Mouse (Mus musculus) ES-E14 (cell line): Measurements from ENCODE around the gene Vmn1r4.

Experiments
- CHD2 ChIP-seq: IDR thresholded peaks from 2 replicates; pipeline ENCODE4 v1.6.1; 2014; ENCODE audit warnings: mild to moderate bottlenecking, low read depth, low read length, inconsistent platforms
- ZC3H11A ChIP-seq: IDR thresholded peaks from 2 replicates; pipeline ENCODE4 v1.6.1; 2012; ENCODE audit warnings: low read depth, mild to moderate bottlenecking, inconsistent platforms, low read length, borderline replicate concordance
- ZNF384 ChIP-seq: IDR thresholded peaks from 2 replicates; pipeline ENCODE4 v1.6.1; 2012; ENCODE audit warnings: low read depth, low read length, inconsistent platforms

DNA sequence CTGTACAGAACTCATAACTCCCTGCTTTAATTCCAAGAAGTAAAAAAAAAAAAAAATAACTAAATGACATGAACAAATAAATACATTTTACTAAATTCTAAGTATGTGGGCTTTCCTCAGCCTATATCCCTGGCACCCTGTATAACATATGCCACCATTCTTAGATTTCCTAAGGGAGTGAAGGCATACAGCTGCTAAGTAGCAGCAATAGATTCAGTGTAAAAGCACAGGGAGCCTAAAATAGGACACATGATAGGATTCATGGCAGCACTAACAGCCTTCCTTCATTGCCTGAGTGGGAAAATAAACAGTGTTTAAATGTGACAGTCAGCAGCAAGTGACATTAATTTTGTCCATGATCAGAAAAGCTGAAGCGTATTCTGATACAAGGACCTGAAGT, 19.5 kb upstream of the Vmn1r4 start:
- TF ChIP-seq ZNF384 = no peak
- no peak for TF ChIP-seq ZC3H11A
- TF ChIP-seq CHD2 = no peak
